Mouse (Mus musculus) C2C12 (cell line): Measurements from ENCODE around the gene Dirc2. TPM values are rescaled to one million over a fixed set of nuclear protein-coding genes. Genes with fewer than 3 reads are reported as not detected.

Experiments used
- H3K27me3 ChIP-seq: one replicate; pipeline ENCODE4 v1.6.1; 2011; ENCODE audit not compliant: control insufficient read depth, insufficient read depth, insufficient read length
- H3K36me3 ChIP-seq: one replicate; pipeline ENCODE4 v1.6.1; 2011; ENCODE audit not compliant: control insufficient read depth, insufficient read depth
- H3K4me3 ChIP-seq: one replicate; pipeline ENCODE4 v1.5.1; 2011; ENCODE audit warnings: mild to moderate bottlenecking, control low read depth; ENCODE audit not compliant: poor library complexity, insufficient read depth, severe bottlenecking
- H3K79me2 ChIP-seq: one replicate; pipeline ENCODE4 v1.6.1; 2011; ENCODE audit not compliant: control insufficient read depth, insufficient read depth
- H3K79me3 ChIP-seq: one replicate; pipeline ENCODE4 v1.6.1; 2011; ENCODE audit warnings: low read depth, control low read depth
- H3ac ChIP-seq: one replicate; pipeline ENCODE3; 2011; ENCODE audit warnings: low read depth; ENCODE audit not compliant: control insufficient read depth, insufficient read length
- CEBPB ChIP-seq: IDR thresholded peaks from one replicate; pipeline ENCODE4 v1.6.1; 2011; ENCODE audit warnings: low read depth, mild to moderate bottlenecking, control low read depth, moderate library complexity
- CTCF ChIP-seq: IDR thresholded peaks from one replicate; pipeline ENCODE4 v1.5.1; 2011; ENCODE audit not compliant: control insufficient read depth, insufficient read depth, insufficient read length
- FOSL1 ChIP-seq: IDR thresholded peaks from one replicate; pipeline ENCODE4 v1.8.0; 2011; ENCODE audit warnings: mild to moderate bottlenecking, low read length; ENCODE audit not compliant: poor library complexity, insufficient read depth, severe bottlenecking
- MAX ChIP-seq: IDR thresholded peaks from one replicate; pipeline ENCODE4 v1.6.1; 2011; ENCODE audit warnings: mild to moderate bottlenecking, control low read depth
- MYOD1 ChIP-seq: IDR thresholded peaks from one replicate; pipeline ENCODE4 v1.6.1; 2011; ENCODE audit warnings: low read depth; ENCODE audit not compliant: control insufficient read depth, insufficient read length
- MYOG ChIP-seq: IDR thresholded peaks from one replicate; pipeline ENCODE4 v1.6.1; 2011; ENCODE audit not compliant: control insufficient read depth, insufficient read length; ENCODE audit errors: extremely low read depth
- USF1 ChIP-seq: IDR thresholded peaks from one replicate; pipeline ENCODE4 v1.6.1; 2011; ENCODE audit warnings: low read depth, mild to moderate bottlenecking, control low read depth, moderate library complexity
- polyA plus RNA-seq: library from polyadenylated mRNA; unstranded; fragments of >200 nt; fragmentation: generic; extraction: Trizol; gene quantifications from one replicate; pipeline ENCODE4 v1.2.1, GENCODE M21; 2012; ENCODE audit warnings: missing spikeins

Dirc2 gene
- polyA plus RNA-seq, 1 experiment, result 11.7 TPM

DNA sequence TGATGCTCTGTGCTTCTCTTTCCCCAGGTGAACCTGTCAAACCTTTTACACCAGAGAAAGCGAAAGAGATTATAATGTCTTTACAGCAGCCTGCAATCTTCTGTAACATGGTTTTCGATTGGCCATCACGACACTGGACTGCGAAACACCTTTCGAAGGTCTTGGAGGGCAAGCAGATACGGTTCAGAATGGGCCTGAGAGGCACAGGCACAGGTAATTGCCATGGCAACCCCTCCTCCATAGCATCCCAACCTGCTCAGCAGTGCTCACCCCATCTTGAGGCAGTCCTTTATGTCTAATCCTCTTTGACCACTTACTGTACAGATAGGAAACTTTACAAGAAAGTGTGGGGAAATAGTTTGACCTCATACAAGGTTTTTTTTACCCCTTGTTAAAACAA is 18.0 kb upstream of the Dirc2 start:
- Histone ChIP-seq H3K27me3 (no peaks in the 10 kb centered on the region), H3K79me2 (peaks cover 25% of the 10 kb centered on the region), H3K4me3 (no peak overlapping the region), H3K36me3 (peaks cover 3% of the 10 kb centered on the region), H3ac (no peak overlapping the region), H3K79me3 (peaks cover 3% of the 10 kb centered on the region)
- TF ChIP-seq CEBPB, result no peak
- TF ChIP-seq MYOG, result no peak
- no peak for TF ChIP-seq FOSL1
- TF ChIP-seq CTCF, result no peak
- no peak for TF ChIP-seq USF1
- no peak for TF ChIP-seq MYOD1
- no peak for TF ChIP-seq MAX

DNA sequence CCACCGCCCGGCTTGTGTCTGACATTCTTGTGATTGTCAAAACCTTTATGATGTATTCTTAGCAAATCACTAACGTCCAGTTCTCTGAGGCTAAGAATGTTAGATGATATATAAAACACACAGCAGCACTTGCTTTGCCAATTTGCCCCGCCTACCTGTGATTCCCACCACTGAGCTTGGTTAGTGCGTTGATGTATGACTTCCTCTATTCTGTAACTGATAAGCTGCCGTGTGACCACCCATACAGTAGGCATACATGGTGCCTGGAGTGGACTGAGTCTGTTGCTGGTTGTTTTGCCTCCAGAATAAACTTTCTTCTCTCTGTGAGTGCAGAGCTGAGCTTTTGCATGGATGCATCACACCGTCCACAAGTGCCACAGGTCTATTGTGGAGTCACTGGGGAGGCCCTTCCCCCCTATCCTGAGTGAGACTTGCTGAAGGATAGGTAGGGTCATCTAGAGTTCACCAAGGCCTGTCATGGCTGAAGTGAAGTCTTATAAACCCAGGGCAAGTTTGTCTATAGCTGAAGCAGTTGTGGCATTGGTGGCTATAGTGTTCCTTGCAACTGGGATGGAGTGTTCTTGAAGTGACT is 15.1 kb upstream of the Dirc2 start:
- Histone ChIP-seq H3K36me3 (peaks cover 3% of the 10 kb centered on the region), H3K27me3 (no peaks in the 10 kb centered on the region), H3K4me3 (no peak overlapping the region), H3ac (no peak overlapping the region), H3K79me2 (peaks cover 36% of the 10 kb centered on the region), H3K79me3 (peaks cover 10% of the 10 kb centered on the region)
- no peak for TF ChIP-seq CEBPB
- TF ChIP-seq FOSL1, result no peak
- TF ChIP-seq CTCF, result no peak
- no peak for TF ChIP-seq MAX
- no peak for TF ChIP-seq MYOG
- TF ChIP-seq MYOD1, result no peak
- no peak for TF ChIP-seq USF1

DNA sequence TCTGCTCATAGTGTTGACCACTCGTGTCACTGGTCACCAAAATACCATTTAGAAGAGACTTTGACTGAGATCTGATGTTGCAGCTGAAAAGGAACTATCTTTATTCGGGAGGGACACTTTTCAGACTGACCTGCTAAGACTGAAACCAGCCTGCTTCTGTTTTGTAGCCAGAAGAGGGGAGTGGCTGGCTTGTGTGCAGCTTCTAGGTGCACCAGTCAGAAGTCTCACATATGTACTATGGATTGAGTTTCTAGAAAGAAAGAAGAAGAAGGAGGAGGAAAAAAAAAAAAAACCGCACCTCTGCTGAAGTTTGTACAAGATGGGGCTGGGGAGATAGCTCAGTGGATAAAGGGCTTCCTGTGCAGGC is 14.0 kb upstream of the Dirc2 start:
- H3K36me3 ChIP-seq, result peaks cover 3% of the 10 kb centered on the region
- H3K4me3 ChIP-seq, result no peak overlapping the region
- TF ChIP-seq USF1 (no peak), FOSL1 (no peak), MYOG (no peak), MAX (no peak), CTCF (no peak), CEBPB (no peak), MYOD1 (no peak)
- no peak overlapping the region for H3ac ChIP-seq
- H3K79me3 ChIP-seq, result peaks cover 14% of the 10 kb centered on the region
- no peaks in the 10 kb centered on the region for H3K27me3 ChIP-seq
- H3K79me2 ChIP-seq, result peaks cover 36% of the 10 kb centered on the region

DNA sequence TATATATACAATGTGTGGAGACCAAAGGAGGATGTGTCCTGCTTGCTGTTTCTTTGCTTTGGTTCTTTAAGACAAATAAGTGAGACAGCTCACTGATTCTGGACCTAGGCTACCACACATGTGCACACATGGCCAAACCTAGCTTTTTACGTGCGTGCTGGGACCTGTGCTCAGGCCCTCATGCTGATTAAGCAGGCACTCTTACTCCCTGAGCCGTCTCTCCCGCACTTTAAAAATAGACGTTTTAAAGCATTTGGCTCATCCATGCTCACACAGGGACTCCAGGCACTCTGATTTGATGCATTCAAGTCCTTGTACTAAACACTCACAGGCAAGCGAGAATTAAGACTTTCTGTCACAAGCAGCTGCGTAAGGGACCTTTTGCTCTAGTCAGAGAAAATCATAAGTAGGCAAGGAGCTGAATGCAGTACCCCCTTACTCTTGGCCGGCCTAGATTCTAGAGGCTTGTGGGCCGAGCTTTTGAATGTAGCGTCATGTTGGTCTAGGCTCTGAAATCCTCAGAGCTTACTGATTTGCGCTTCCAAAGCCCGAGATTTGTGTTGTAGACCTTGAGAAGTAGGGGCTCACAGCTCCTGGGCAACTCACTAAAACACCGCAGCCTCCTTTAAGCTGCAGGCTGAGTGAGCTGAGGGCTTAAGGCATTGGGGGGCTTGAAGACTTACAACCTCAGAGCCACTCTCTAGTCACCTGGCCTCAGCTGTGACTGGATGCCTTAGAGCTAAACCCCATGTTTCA is 13.5 kb upstream of the Dirc2 start:
- TF ChIP-seq USF1 (no peak), CTCF (no peak), MYOG (no peak), MYOD1 (no peak), FOSL1 (no peak), MAX (no peak), CEBPB (no peak)
- peaks cover 41% of the 10 kb centered on the region for H3K79me2 ChIP-seq
- peaks cover 3% of the 10 kb centered on the region for H3K36me3 ChIP-seq
- no peak overlapping the region for H3K4me3 ChIP-seq
- no peak overlapping the region for H3ac ChIP-seq
- H3K79me3 ChIP-seq, result peaks cover 14% of the 10 kb centered on the region
- no peaks in the 10 kb centered on the region for H3K27me3 ChIP-seq

DNA sequence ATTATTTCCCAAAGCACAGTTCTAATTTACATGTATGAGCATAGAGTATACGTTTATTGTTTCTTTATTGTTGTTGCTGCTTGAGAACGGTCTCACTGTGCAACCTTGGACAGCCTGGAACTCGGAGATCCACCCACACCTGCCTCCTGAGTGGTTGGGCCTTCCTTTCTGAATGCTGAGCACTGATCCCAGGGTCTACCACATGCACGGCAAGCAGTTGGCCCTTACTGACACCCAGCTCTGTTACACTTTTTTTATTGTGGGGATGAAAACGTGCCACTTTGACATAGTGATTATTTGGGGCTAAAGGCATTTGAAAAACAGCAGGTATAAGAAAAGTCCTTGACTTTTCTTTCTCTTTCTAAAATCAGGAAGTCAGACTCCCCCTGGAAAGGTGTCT is 12.5 kb upstream of the Dirc2 start:
- TF ChIP-seq USF1, result no peak
- no peak for TF ChIP-seq MYOD1
- no peak for TF ChIP-seq MAX
- TF ChIP-seq MYOG, result no peak
- TF ChIP-seq FOSL1, result no peak
- no peak for TF ChIP-seq CEBPB
- no peak for TF ChIP-seq CTCF

DNA sequence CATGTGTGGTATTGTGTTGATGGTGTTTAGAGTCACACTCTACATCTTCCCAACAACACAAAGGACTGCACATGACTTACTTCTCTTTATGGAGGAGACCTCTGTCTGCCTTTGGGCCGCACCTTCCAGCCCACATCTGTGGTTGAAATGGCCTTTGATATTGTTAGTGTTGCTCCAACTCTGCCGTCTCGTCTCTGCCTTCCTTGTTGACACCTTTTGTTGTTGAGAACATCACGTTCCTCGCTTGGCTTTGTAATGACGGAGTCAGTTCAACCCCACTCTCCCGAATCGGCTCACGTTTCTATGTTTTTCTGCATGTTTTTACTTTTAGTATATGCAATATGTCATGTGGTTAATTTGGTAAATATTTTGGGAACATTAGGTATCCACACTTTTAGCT is 11.9 kb upstream of the Dirc2 start:
- Histone ChIP-seq H3K79me2 (peaks cover 41% of the 10 kb centered on the region), H3ac (no peak overlapping the region), H3K79me3 (peaks cover 15% of the 10 kb centered on the region), H3K27me3 (no peaks in the 10 kb centered on the region), H3K4me3 (no peak overlapping the region), H3K36me3 (no peaks in the 10 kb centered on the region)
- TF ChIP-seq MYOD1 (no peak), CTCF (no peak), USF1 (no peak), CEBPB (no peak), FOSL1 (no peak), MAX (no peak), MYOG (no peak)

More for the DNA sequence above, 12.5 kb upstream of the Dirc2 start:
- no peaks in the 10 kb centered on the region for H3K36me3 ChIP-seq
- peaks cover 41% of the 10 kb centered on the region for H3K79me2 ChIP-seq
- H3K79me3 ChIP-seq, result peaks cover 14% of the 10 kb centered on the region
- no peak overlapping the region for H3ac ChIP-seq
- H3K27me3 ChIP-seq, result no peaks in the 10 kb centered on the region
- H3K4me3 ChIP-seq, result no peak overlapping the region
